Mouse (Mus musculus) adipose tissue, adult 10 weeks (tissue): ENCODE data around the gene Cavin3. TPM values are rescaled to one million over a fixed set of nuclear protein-coding genes. Genes with fewer than 3 reads are reported as not detected.

Experiments
- polyA plus RNA-seq: library from polyadenylated mRNA; stranded (reverse); fragments of 350-450 nt; fragmentation: Illumina TruSeq; extraction: RNeasy Lipid Tissue Mini Kit (QIAGEN cat#74804); gene quantifications from one replicate; pipeline ENCODE4 v1.2.3, GENCODE M21; 2014; ENCODE audit warnings: low read depth, low replicate concordance

The Cavin3 gene
- polyA plus RNA-seq, result 105 TPM

DNA sequence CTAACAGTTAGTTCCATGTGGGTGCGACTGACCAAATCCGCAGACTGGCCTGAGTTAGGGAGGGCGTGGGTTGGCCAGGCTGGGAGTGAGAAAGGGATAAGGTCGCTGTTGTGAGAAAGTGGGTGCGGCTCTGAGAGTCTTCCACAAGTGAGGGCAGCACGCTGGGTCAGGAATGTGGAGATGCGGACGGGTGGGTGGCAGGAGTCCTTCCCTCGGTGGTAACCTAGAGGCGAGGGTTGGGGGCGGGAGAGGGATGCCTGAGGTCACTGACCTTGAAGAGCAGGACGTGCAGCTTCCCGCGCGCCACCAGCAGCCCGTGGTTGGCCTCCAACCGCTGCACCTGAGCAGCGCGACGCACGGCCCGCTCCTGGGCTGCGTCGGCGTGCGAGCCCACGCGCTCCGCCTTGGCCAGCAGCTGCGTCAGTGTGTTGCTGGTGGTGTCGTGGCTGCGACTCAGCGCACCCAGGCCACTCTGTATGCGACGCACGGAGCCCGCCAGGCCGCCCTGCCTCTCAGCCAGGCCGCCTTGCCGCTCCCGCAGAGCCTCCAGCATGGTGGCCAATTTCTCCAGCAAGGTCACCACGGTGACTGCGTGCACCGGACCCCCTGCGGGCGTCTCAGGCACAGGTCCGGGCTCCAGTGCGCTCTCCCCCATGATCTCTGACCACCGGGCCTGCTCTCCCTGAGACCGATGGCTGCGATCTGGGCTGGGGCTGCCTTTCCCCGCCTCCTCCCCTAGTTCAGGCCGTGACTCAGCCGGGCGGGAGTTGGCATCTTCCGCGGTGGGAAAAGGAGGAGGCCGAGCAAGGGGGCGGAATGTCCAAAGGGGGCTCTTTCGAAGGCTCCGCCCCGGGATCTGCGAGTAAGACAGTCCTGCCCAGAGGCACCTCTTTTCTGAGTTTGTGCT is at the start of gene Cavin3:
Gene Cavin3 (minus strand): TSS at position 796 of the 907 bp plus-strand sequence.

Other genes starting within 250 kb of the Cavin3 start
- gene Olfr688, start 194.2 kb downstream of the Cavin3 start, polyA plus RNA-seq, result not detected
- gene Olfr689, start 171.1 kb downstream of the Cavin3 start, polyA plus RNA-seq, result not detected
- not detected for gene Olfr690, start 148.2 kb downstream of the Cavin3 start, polyA plus RNA-seq
- gene Olfr691, start 140.0 kb downstream of the Cavin3 start, polyA plus RNA-seq, result not detected
- gene Olfr692, start 114.1 kb downstream of the Cavin3 start, polyA plus RNA-seq, result not detected
- gene Gm5901, start 107.3 kb downstream of the Cavin3 start, polyA plus RNA-seq, result 4.3 TPM
- 29.8 TPM for gene Fam160a2, start 82.2 kb downstream of the Cavin3 start, polyA plus RNA-seq
- 0.62 TPM for gene Cnga4, start 77.7 kb downstream of the Cavin3 start, polyA plus RNA-seq
- gene Cckbr, start 56.6 kb downstream of the Cavin3 start, polyA plus RNA-seq, result 0.45 TPM
- 58.4 TPM for gene Smpd1, start 72.1 kb upstream of the Cavin3 start, polyA plus RNA-seq
- gene Apbb1, start 99.4 kb upstream of the Cavin3 start, polyA plus RNA-seq, result 9.9 TPM
- 1.1 TPM for gene Hpx, start 117.8 kb upstream of the Cavin3 start, polyA plus RNA-seq
- gene Trim3, start 151.3 kb upstream of the Cavin3 start, polyA plus RNA-seq, result 37.7 TPM
- 82.5 TPM for gene Timm10b, start 157.8 kb upstream of the Cavin3 start, polyA plus RNA-seq
- gene Arfip2, start 158.1 kb upstream of the Cavin3 start, polyA plus RNA-seq, result 69.0 TPM
- 9.6 TPM for gene Gm45799, start 158.3 kb upstream of the Cavin3 start, polyA plus RNA-seq
- 4.4 TPM for gene Dnhd1, start 168.5 kb upstream of the Cavin3 start, polyA plus RNA-seq